Mouse (Mus musculus): Measurements from ENCODE around the gene Espnl. TPM values are rescaled to one million over a fixed set of nuclear protein-coding genes. Genes with fewer than 3 reads are reported as not detected.

Espnl gene
- total RNA-seq, 1 experiment from 2014 or later, result not detected

DNA sequence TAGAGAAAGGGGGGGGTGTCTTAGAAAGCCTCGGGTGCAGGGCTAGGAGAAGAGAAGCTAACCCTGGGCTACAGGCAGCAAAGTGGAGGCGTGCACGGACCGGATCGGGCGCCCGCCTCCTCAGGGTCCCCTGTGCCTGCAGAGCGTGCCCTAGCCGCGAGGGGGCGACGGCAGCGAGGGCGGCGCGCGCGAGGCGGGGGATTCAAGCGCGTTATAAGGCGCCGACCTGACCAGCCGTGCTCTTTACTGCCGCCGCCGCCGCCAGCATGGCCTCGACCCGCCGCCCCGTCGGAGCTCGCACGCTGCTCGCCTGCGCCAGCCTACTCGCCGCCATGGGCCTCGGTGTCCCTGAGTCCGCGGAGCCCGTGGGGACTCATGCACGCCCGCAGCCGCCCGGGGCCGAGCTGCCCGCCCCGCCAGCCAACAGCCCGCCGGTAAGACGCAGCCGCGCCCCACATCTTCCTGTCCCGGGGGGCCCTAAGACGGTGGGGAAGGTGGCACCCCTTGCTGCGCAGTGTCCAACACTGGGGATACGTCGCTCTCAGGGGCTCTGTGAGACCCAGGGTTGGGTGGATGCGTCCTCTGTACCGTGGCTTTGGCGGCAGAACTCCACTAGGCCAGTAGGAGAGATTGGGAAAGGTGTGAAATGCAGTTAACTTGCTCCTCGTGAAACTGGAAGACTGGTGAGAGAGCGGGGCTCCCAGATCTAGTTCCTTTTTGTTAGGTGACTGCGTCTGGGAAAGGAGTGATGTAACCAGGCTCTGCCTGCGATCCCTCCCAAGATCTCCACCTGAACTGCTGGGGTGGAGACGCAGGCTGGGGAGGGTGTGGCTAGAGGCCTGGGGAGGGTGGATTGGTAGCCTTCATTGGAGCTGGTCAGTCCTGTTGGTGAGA is 44.6 kb downstream of the Espnl start, which contains the start of gene Erfe:
Gene Erfe, plus strand, starts transcription at position 216 of the 894 bp plus-strand sequence.
- no peak for ATAC-seq (replicated peaks; ENCODE audit: insufficient number of reproducible peaks, low FRiP score, low TSS enrichment, poor library complexity, severe bottlenecking)

GRCm38 (mm10) chr1:91367295-91367694 is 45.4 kb downstream of the Espnl start:
- no peak for ATAC-seq (replicated peaks; ENCODE audit: insufficient number of reproducible peaks, low FRiP score, low TSS enrichment, poor library complexity, severe bottlenecking)

- ATAC-seq (replicated peaks; ENCODE audit: insufficient number of reproducible peaks, low FRiP score, low TSS enrichment, poor library complexity, severe bottlenecking), result no peak
Measured at GRCm38 (mm10) chr1:91369408-91369807, 47.5 kb downstream of the Espnl start.

DNA sequence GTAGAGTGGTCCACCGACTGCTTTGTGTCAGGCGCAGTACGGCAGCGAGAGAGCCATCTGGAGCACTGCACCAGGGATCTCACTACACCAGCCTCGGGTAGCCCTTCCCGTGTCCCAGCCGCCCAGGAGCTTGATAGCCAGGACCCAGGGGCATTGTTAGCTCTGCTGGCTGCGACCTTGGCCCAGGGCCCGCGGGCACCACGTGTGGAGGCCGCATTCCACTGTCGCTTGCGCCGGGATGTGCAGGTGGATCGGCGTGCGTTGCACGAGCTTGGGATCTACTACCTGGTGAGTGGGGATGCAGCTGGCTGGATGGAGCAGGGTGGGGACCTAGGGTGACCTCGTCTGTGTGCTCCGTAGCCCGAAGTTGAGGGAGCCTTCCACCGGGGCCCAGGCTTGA is 48.2 kb downstream of the Espnl start:
- no peak for ATAC-seq (replicated peaks; ENCODE audit: insufficient number of reproducible peaks, low FRiP score, low TSS enrichment, poor library complexity, severe bottlenecking)

GRCm38 (mm10) chr1:91373414-91373835 is 51.5 kb downstream of the Espnl start:
- no peak for ATAC-seq (replicated peaks; ENCODE audit: insufficient number of reproducible peaks, low FRiP score, low TSS enrichment, poor library complexity, severe bottlenecking)

DNA sequence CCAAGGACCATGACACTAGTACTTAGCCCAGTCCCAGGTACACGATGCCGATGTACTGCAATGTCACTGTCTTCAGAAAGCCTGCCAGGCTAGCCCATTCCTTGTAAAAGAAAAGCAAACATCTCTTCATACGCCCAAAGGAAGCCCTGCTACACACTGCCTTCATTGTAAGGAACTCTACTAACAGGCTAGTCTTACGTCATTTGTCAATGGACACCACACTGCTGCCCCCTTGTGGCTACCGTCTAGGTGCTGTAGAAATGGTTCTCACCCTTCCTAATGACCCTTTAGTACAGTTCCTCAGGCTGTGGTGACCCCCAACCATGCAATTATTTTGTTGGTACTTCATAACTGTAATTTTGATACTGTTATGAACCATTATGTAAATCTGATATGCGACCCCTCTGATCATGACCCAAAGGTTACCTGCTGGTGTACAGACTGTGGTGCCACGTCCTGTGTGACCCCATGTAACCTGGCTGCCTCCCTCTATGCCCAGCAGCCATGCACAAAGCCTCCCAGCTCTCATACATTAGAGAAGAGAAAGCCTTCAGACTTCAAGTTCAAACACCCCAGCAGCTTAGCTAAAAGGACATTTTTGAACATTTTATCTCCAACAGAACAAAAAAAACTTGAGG is 58.7 kb downstream of the Espnl start:
- peak; percentile 76 for ATAC-seq (replicated peaks; ENCODE audit: insufficient number of reproducible peaks, low FRiP score, low TSS enrichment, poor library complexity, severe bottlenecking)

GRCm38 (mm10) chr1:91381091-91381471 is 59.2 kb downstream of the Espnl start:
- ATAC-seq (replicated peaks; ENCODE audit: insufficient number of reproducible peaks, low FRiP score, low TSS enrichment, poor library complexity, severe bottlenecking), result no peak

DNA sequence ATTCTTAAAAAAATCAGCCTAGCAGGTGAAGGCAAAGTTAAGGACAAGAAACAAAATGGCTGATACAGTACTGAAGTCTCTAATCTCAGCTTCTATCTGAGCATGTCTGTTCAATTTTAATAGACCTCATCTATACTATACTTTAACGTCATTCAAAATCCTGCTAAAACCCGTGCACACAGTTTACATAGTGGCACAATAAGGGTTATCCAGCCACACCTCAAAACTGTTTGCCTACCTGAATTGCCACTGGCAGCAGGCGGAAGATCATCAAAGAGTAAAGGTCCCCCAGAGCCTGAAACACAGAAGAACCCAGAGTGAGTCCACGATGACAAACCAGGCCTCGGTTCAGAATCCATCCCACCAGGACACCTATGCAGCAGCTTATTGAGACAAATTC is 68.5 kb downstream of the Espnl start:
- ATAC-seq (replicated peaks; ENCODE audit: insufficient number of reproducible peaks, low FRiP score, low TSS enrichment, poor library complexity, severe bottlenecking), result no peak

- ATAC-seq (replicated peaks; ENCODE audit: insufficient number of reproducible peaks, low FRiP score, low TSS enrichment, poor library complexity, severe bottlenecking), result no peak
Measured at GRCm38 (mm10) chr1:91397927-91398259, 76.0 kb downstream of the Espnl start.

Other genes starting within 250 kb of the Espnl start
- 0.19 to 0.29 TPM (median 0.21 TPM) in 3 replicates for gene Rbm44, start 177.0 kb upstream of the Espnl start, total RNA-seq (2017)
- 15.7 to 28.1 TPM (median 26.3 TPM) in 3 replicates for gene Ramp1, start 142.3 kb upstream of the Espnl start, total RNA-seq (2017)
- gene Ube2f, start 71.8 kb upstream of the Espnl start, total RNA-seq (2017), result 75.0 to 85.6 TPM (median 83.2 TPM) in 3 replicates
- 18.4 to 25.4 TPM (median 25.1 TPM) in 3 replicates for gene Scly, start 23.7 kb upstream of the Espnl start, total RNA-seq (2017)
- 1.2 to 11.7 TPM (median 3.0 TPM) in 3 replicates for gene Klhl30, start 28.9 kb downstream of the Espnl start, total RNA-seq (2017)
- gene Erfe, start 44.4 kb downstream of the Espnl start, total RNA-seq (2017), result 0.29 to 0.48 TPM in 2 of 3 replicates, not detected in the other
- 133 to 179 TPM (median 136 TPM) in 3 replicates for gene Ilkap, start 76.7 kb downstream of the Espnl start, total RNA-seq (2017)
- gene Hes6, start 92.0 kb downstream of the Espnl start, total RNA-seq (2017), result 11.5 to 23.5 TPM (median 13.5 TPM) in 3 replicates
- gene Per2, start 137.2 kb downstream of the Espnl start, total RNA-seq (2017), result 2.8 to 12.0 TPM (median 3.1 TPM) in 3 replicates
- 4.4 to 6.2 TPM (median 5.6 TPM) in 3 replicates for gene Traf3ip1, start 172.6 kb downstream of the Espnl start, total RNA-seq (2017)
- 13.9 to 28.9 TPM (median 15.4 TPM) in 3 replicates for gene Asb1, start 218.5 kb downstream of the Espnl start, total RNA-seq (2017)